Mouse (Mus musculus) liver, embryonic 16.5 days (tissue): ENCODE measurements around the gene Bptf. TPM values are rescaled to one million over a fixed set of nuclear protein-coding genes. Genes with fewer than 3 reads are reported as not detected.
"Not testable (repeated sequence)": the region's sequence is repeated elsewhere in the genome, so short reads cannot be mapped to it uniquely, and the experiment has no call there.

ENCODE experiments used
- ATAC-seq: fragments of 200-750 bp; cut with Nextera tagmentation; 2 replicates; pipeline ENCODE4 v1.8.0; 2017; ENCODE audit warnings: low read depth, mild to moderate bottlenecking, moderate number of reproducible peaks, moderate library complexity
- H3K27ac ChIP-seq: fragments of 300-500 bp; sonication (generic); 2 replicates; pipeline ENCODE4 v1.5.1; 2014; ENCODE audit warnings: mild to moderate bottlenecking, low read length
- H3K27me3 ChIP-seq: fragments of 300-500 bp; sonication (generic); 2 replicates; pipeline ENCODE4 v1.6.1; 2014; ENCODE audit warnings: low read depth, low read length, mixed read lengths; ENCODE audit not compliant: control insufficient read depth, insufficient read depth
- H3K36me3 ChIP-seq: fragments of 300-500 bp; sonication (generic); 2 replicates; pipeline ENCODE4 v1.6.1; 2014; ENCODE audit warnings: mild to moderate bottlenecking; ENCODE audit not compliant: control insufficient read depth, insufficient read depth
- H3K4me1 ChIP-seq: fragments of 300-500 bp; sonication (generic); 2 replicates; pipeline ENCODE4 v1.6.1; 2014; ENCODE audit warnings: low read depth, low read length, mixed read lengths; ENCODE audit not compliant: control insufficient read depth
- H3K4me2 ChIP-seq: fragments of 300-500 bp; sonication (generic); 2 replicates; pipeline ENCODE4 v1.6.1; 2014; ENCODE audit warnings: low read depth, low read length, mixed read lengths
- H3K4me3 ChIP-seq: fragments of 300-500 bp; sonication (generic); 2 replicates; pipeline ENCODE4 v1.5.1; 2014; ENCODE audit warnings: low read depth, mild to moderate bottlenecking, low read length
- H3K9ac ChIP-seq: fragments of 300-500 bp; sonication (generic); 2 replicates; pipeline ENCODE4 v1.6.1; 2014; ENCODE audit warnings: low read depth, low read length
- H3K9me3 ChIP-seq: fragments of 300-500 bp; sonication (generic); replicated peaks from 2 replicates; pipeline ENCODE4 v1.6.1; 2016; ENCODE audit warnings: low read length; ENCODE audit not compliant: control insufficient read depth
- WGBS: fragments of 180-500 bp; shearing (Covaris S2); extraction: QIAGEN DNeasy Blood & Tissue Kit; methylation state at CpG from one replicate; pipeline ENCODE4 v1.1.7; 2014; ENCODE audit not compliant: insufficient replicate concordance; 5-methylcytosine and 5-hydroxymethylcytosine counted together
- polyA plus RNA-seq: library from polyadenylated mRNA; unstranded; fragments of >200 nt; fragmentation: Nextera tagmentation; extraction: Ambion mirVana; gene quantifications from 2 replicates; pipeline ENCODE4 v1.2.1, GENCODE M21; 2015

Gene Bptf
- polyA plus RNA-seq, result 7.1 and 8.0 TPM in 2 replicates

GRCm38 (mm10) chr11:107131749-107132421 is at the start of gene Bptf:
Gene Bptf (minus strand): TSS chr11:107132127.
- H3K27ac ChIP-seq, result peak within 1 kb of the TSS; percentile 91
- ATAC-seq, result peak; percentile 97
- no peaks in the 10 kb centered on the region for H3K9me3 ChIP-seq
- no peaks in the 10 kb centered on the region for H3K27me3 ChIP-seq
- peak within 1 kb of the TSS; percentile 97 for H3K9ac ChIP-seq
- 0% methylated on average over 37 of the region's 94 CpGs for WGBS
- H3K4me1 ChIP-seq, result peaks cover 18% of the 10 kb centered on the region
- peak within 1 kb of the TSS; percentile 84 for H3K4me2 ChIP-seq
- H3K4me3 ChIP-seq, result peak within 1 kb of the TSS; percentile 96
- no peaks in the 10 kb centered on the region for H3K36me3 ChIP-seq

GRCm38 (mm10) chr11:107161215-107161614 is 29.3 kb upstream of the Bptf start:
- Histone ChIP-seq H3K9ac (no peak overlapping the region), H3K27ac (no peak overlapping the region), H3K27me3 (no peaks in the 10 kb centered on the region), H3K36me3 (no peaks in the 10 kb centered on the region), H3K4me2 (no peak overlapping the region), H3K9me3 (no peaks in the 10 kb centered on the region), H3K4me1 (no peaks in the 10 kb centered on the region), H3K4me3 (no peak overlapping the region)
- ATAC-seq, result no peak
- 56% methylated on average over 4 of the region's 4 CpGs for WGBS

GRCm38 (mm10) chr11:107159034-107159433 is 27.1 kb upstream of the Bptf start:
- WGBS, result 26% methylated on average over 1 of the region's 1 CpGs
- no peak for ATAC-seq

GRCm38 (mm10) chr11:107156977-107157642 is 25.2 kb upstream of the Bptf start:
- H3K4me1 ChIP-seq, result no peaks in the 10 kb centered on the region
- H3K36me3 ChIP-seq, result no peaks in the 10 kb centered on the region
- no peak overlapping the region for H3K9ac ChIP-seq
- WGBS, result 50% methylated on average over 5 of the region's 5 CpGs
- no peak overlapping the region for H3K4me3 ChIP-seq
- H3K27ac ChIP-seq, result no peak overlapping the region
- no peak for ATAC-seq
- no peak overlapping the region for H3K4me2 ChIP-seq
- H3K27me3 ChIP-seq, result no peaks in the 10 kb centered on the region
- H3K9me3 ChIP-seq, result no peaks in the 10 kb centered on the region

More at GRCm38 (mm10) chr11:107159034-107159433, 27.1 kb upstream of the Bptf start:
- Histone ChIP-seq H3K36me3 (no peaks in the 10 kb centered on the region), H3K27me3 (no peaks in the 10 kb centered on the region), H3K9ac (no peak overlapping the region), H3K4me1 (no peaks in the 10 kb centered on the region), H3K9me3 (no peaks in the 10 kb centered on the region), H3K27ac (no peak overlapping the region), H3K4me3 (no peak overlapping the region), H3K4me2 (no peak overlapping the region)

- Histone ChIP-seq H3K4me2 (no peak overlapping the region), H3K27ac (no peak overlapping the region), H3K9ac (no peak overlapping the region), H3K9me3 (no peaks in the 10 kb centered on the region), H3K27me3 (no peaks in the 10 kb centered on the region), H3K4me3 (no peak overlapping the region), H3K4me1 (no peaks in the 10 kb centered on the region), H3K36me3 (no peaks in the 10 kb centered on the region)
- ATAC-seq, result no peak
- WGBS, result 69% methylated on average over 5 of the region's 5 CpGs
Measured at GRCm38 (mm10) chr11:107155292-107155691, 23.4 kb upstream of the Bptf start.

- no peak overlapping the region for H3K9ac ChIP-seq
- no peak for ATAC-seq
- H3K36me3 ChIP-seq, result no peaks in the 10 kb centered on the region
- no peaks in the 10 kb centered on the region for H3K27me3 ChIP-seq
- H3K4me1 ChIP-seq, result no peaks in the 10 kb centered on the region
- 69% methylated on average over 7 of the region's 7 CpGs for WGBS
- no peak overlapping the region for H3K4me3 ChIP-seq
- no peak overlapping the region for H3K4me2 ChIP-seq
- no peaks in the 10 kb centered on the region for H3K9me3 ChIP-seq
- H3K27ac ChIP-seq, result no peak overlapping the region
Measured at GRCm38 (mm10) chr11:107154431-107154830, 22.5 kb upstream of the Bptf start.

- Histone ChIP-seq H3K9me3 (no peaks in the 10 kb centered on the region), H3K4me1 (no peaks in the 10 kb centered on the region), H3K9ac (no peak overlapping the region), H3K36me3 (no peaks in the 10 kb centered on the region), H3K4me2 (no peak overlapping the region), H3K27ac (no peak overlapping the region), H3K4me3 (no peak overlapping the region), H3K27me3 (no peaks in the 10 kb centered on the region)
- WGBS, result 55% methylated on average over 5 of the region's 5 CpGs
- ATAC-seq, result no peak
Measured at GRCm38 (mm10) chr11:107153645-107154044, 21.7 kb upstream of the Bptf start.

GRCm38 (mm10) chr11:107151809-107152208 is 19.9 kb upstream of the Bptf start:
- Histone ChIP-seq H3K4me3 (no peak overlapping the region), H3K4me2 (no peak overlapping the region), H3K36me3 (no peaks in the 10 kb centered on the region), H3K27me3 (no peaks in the 10 kb centered on the region), H3K27ac (no peak overlapping the region), H3K4me1 (no peaks in the 10 kb centered on the region), H3K9me3 (no peaks in the 10 kb centered on the region), H3K9ac (no peak overlapping the region)
- 69% methylated on average over 7 of the region's 7 CpGs for WGBS
- no peak for ATAC-seq

GRCm38 (mm10) chr11:107143956-107144355 is 12.0 kb upstream of the Bptf start:
- H3K27me3 ChIP-seq, H3K36me3 ChIP-seq, H3K4me3 ChIP-seq, H3K4me2 ChIP-seq, H3K4me1 ChIP-seq, H3K9ac ChIP-seq, ATAC-seq, H3K27ac ChIP-seq, H3K9me3 ChIP-seq: not testable (repeated sequence)
- 84% methylated on average over 11 of the region's 11 CpGs for WGBS
